Comparison of ENCODE assay signal across 22 mouse cellular contexts in the genomic region with DNA sequence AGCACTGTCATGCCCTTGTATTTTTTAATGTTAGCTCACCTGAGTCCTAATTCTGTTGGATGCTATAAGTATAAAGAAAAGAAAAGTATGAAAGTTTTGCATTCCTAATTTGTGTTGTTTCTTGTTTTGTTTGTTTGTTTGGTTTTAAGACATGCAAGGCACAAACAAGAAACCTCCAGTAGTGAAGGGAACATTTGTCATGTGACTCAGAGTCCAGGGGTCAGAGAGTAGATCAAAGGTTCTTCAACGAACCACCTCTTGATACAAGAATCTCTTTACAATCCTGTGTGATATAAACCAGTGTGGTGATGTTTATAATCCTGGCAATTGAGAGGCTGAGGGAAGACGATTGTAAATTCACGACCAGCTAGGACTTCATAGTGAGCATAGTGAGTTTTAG.
A peak's percentile ranks its signal among the peaks of the same experiment; 100 is the strongest.
DNase-seq lines count a peak whose midpoint lies in the region; ATAC-seq and TF ChIP-seq lines count a peak whose summit lies in the region.
"Had no signal": no experiment of that assay in that cellular context is flagged by ENCODE, and none has a peak within 500 bp of the region (broad histone marks: within the 10 kb centered on the region; RNA-seq: fewer than 3 reads in every experiment).

No protein-coding gene starts in this region.

- no peak for TF ChIP-seq CTCF in kidney, adult 2 months (conservative IDR thresholded peaks at IDR 0.05; ENCODE audit: insufficient read depth, insufficient read length, low read depth, low read length)
- TF ChIP-seq CTCF in liver, adult 2 months (IDR thresholded peaks at IDR 0.05; ENCODE audit: low read depth, low read length), result no peak
- TF ChIP-seq CTCF in liver, postnatal 0 days (IDR thresholded peaks at IDR 0.05; ENCODE audit: low read depth), result no peak

- H3K4me2 ChIP-seq in kidney, embryonic 14.5 days (replicated peaks; ENCODE audit: low read depth, low read length), result no peak overlapping the region
- no peak overlapping the region for H3K4me2 ChIP-seq in liver, postnatal 0 days (ENCODE audit: low read depth, low read length)

- no peak for ATAC-seq in kidney, embryonic 14.5 days (ENCODE audit: low FRiP score, low TSS enrichment)
- no peak for ATAC-seq in liver, postnatal 0 days
- ATAC-seq: activated CD4-positive, CD25-positive, alpha-beta regulatory T cell, adult 4 months; CD4-positive, CD25-positive, alpha-beta regulatory T cell, adult 4 months; Patski had no signal

- H3K4me3 ChIP-seq in kidney, adult 2 months (ENCODE audit: insufficient read depth, low read depth, low read length), result no peak overlapping the region
- H3K4me3 ChIP-seq in kidney, embryonic 14.5 days (ENCODE audit: low read length), result no peak overlapping the region
- no peak overlapping the region for H3K4me3 ChIP-seq in liver, adult 2 months (ENCODE audit: insufficient read depth, low read depth, low read length)
- H3K4me3 ChIP-seq in liver, postnatal 0 days (ENCODE audit: low read depth, low read length), result no peak overlapping the region

- 42% methylated on average over 3 of the region's 3 CpGs for WGBS in kidney, adult 2 months
- 47% methylated on average over 3 of the region's 3 CpGs for WGBS in kidney, embryonic 14.5 days
- WGBS in liver, adult 2 months, result 62% methylated on average over 3 of the region's 3 CpGs
- WGBS in liver, postnatal 0 days (ENCODE audit: insufficient replicate concordance), result 52% methylated on average over 3 of the region's 3 CpGs

- H3K4me1 ChIP-seq in kidney, adult 2 months (ENCODE audit: control insufficient read depth, insufficient read depth, low read length), result peaks cover 3% of the 10 kb centered on the region; the same call in 1 of the 2 replicates
- no peaks in the 10 kb centered on the region for H3K4me1 ChIP-seq in kidney, embryonic 14.5 days (ENCODE audit: control insufficient read depth, insufficient read depth, low read length)
- H3K4me1 ChIP-seq in liver, adult 2 months (ENCODE audit: control insufficient read depth, insufficient read depth, low read length), result 0 out of 2 replicates have a peak, but pooled peaks cover 1% of the 10 kb centered on the region
- no peaks in the 10 kb centered on the region for H3K4me1 ChIP-seq in liver, postnatal 0 days (ENCODE audit: insufficient read depth)

- DNase-seq in kidney, adult 2 months, result peak; percentile 63
- DNase-seq in kidney, adult 9 months, result peak; percentile 49
- no peak for DNase-seq in kidney, postnatal 14 days
- DNase-seq in kidney, postnatal 36 days, result peak; percentile 16 to 26
- DNase-seq in kidney, postnatal 4 days, result no peak
- DNase-seq in liver, adult 2 months (ENCODE audit: extremely low read depth, low read depth, low spot score), result peak; percentile 56
- no peak for DNase-seq in liver, postnatal 0 days
- DNase-seq: adrenal gland, adult 2 months; adrenal gland, adult 8-10 months; adrenal gland, postnatal 10 days; adrenal gland, postnatal 14 days; adrenal gland, postnatal 25 days; adrenal gland, postnatal 36 days; B cell, adult 2 months; cerebellum, adult 11 months; cerebellum, adult 11-12 months had no signal

- TF ChIP-seq EP300 in liver, postnatal 0 days (IDR thresholded peaks at IDR 0.05; ENCODE audit: low read depth), result no peak

- no peaks in the 10 kb centered on the region for H3K36me3 ChIP-seq in kidney, adult 2 months (ENCODE audit: control insufficient read depth, insufficient read depth, low read length)
- H3K36me3 ChIP-seq in kidney, embryonic 14.5 days (ENCODE audit: control insufficient read depth, insufficient read depth, low read length), result no peaks in the 10 kb centered on the region
- H3K36me3 ChIP-seq in liver, adult 2 months (ENCODE audit: control insufficient read depth, insufficient read depth, low read length), result no peaks in the 10 kb centered on the region
- no peaks in the 10 kb centered on the region for H3K36me3 ChIP-seq in liver, postnatal 0 days (replicated peaks; ENCODE audit: insufficient read depth, low read length)
- H3K36me3 ChIP-seq: G1E had no signal

- H3K27me3 ChIP-seq in kidney, adult 2 months (replicated peaks; ENCODE audit: control insufficient read depth, insufficient read depth, low read length), result no peaks in the 10 kb centered on the region
- no peaks in the 10 kb centered on the region for H3K27me3 ChIP-seq in kidney, embryonic 14.5 days (ENCODE audit: control insufficient read depth, insufficient read depth, low read length)
- H3K27me3 ChIP-seq in liver, adult 2 months (ENCODE audit: control insufficient read depth, insufficient read depth, low read length), result no peaks in the 10 kb centered on the region
- no peaks in the 10 kb centered on the region for H3K27me3 ChIP-seq in liver, postnatal 0 days (ENCODE audit: insufficient read depth, low read length)
- H3K27me3 ChIP-seq: CH12.LX had no signal

- no peaks in the 10 kb centered on the region for H3K9me3 ChIP-seq in kidney, embryonic 14.5 days (ENCODE audit: control insufficient read depth, low read length)
- no peaks in the 10 kb centered on the region for H3K9me3 ChIP-seq in liver, postnatal 0 days (ENCODE audit: low read length)

- TF ChIP-seq POLR2A in kidney, adult 2 months (IDR thresholded peaks at IDR 0.05; ENCODE audit: low read depth, low read length), result no peak
- no peak for TF ChIP-seq POLR2A in liver, adult 2 months (IDR thresholded peaks at IDR 0.05; ENCODE audit: extremely low read depth, insufficient read depth, low read length)

- H3K27ac ChIP-seq in kidney, adult 2 months (ENCODE audit: insufficient read depth, low read depth, low read length), result no peak overlapping the region
- no peak overlapping the region for H3K27ac ChIP-seq in kidney, embryonic 14.5 days (ENCODE audit: low read depth, low read length)
- H3K27ac ChIP-seq in liver, adult 2 months (replicated peaks; ENCODE audit: insufficient read depth, low read depth, low read length), result no peak overlapping the region
- no peak overlapping the region for H3K27ac ChIP-seq in liver, postnatal 0 days (ENCODE audit: low read depth)

- H3K9ac ChIP-seq in kidney, embryonic 14.5 days (ENCODE audit: low read depth, low read length), result no peak overlapping the region
- H3K9ac ChIP-seq in liver, adult 2 months (ENCODE audit: low read depth, low read length), result no peak overlapping the region
- no peak overlapping the region for H3K9ac ChIP-seq in liver, postnatal 0 days (replicated peaks)

- no peaks in the 10 kb centered on the region for H3K79me2 ChIP-seq in liver, adult 2 months (ENCODE audit: control insufficient read depth, insufficient read depth, low read length)

Comparison
In these comparisons a context has a peak if more than half of its experiments do, and no peak if none do; other contexts are left out.
1. DNase-seq: peak in kidney, adult 2 months (single experiment), kidney, adult 9 months (single experiment), kidney, postnatal 36 days (2 of 2) and liver, adult 2 months (single experiment); none in kidney, postnatal 14 days (single experiment), kidney, postnatal 4 days (0 of 2) and liver, postnatal 0 days (single experiment).